Mouse (Mus musculus) hindbrain, embryonic 13.5 days (tissue): ENCODE results near the gene Eif4a1. TPM values are rescaled to one million over a fixed set of nuclear protein-coding genes. Genes with fewer than 3 reads are reported as not detected.
"Not testable (repeated sequence)": the region's sequence is repeated elsewhere in the genome, so short reads cannot be mapped to it uniquely, and the experiment has no call there.

Experiments used
- ATAC-seq: fragments of 200-750 bp; cut with Nextera tagmentation; 2 replicates; pipeline ENCODE4 v1.8.0; 2017; ENCODE audit warnings: moderate TSS enrichment; ENCODE audit not compliant: low FRiP score
- H3K27ac ChIP-seq: fragments of 300-500 bp; sonication (generic); 2 replicates; pipeline ENCODE4 v1.5.1; 2015; ENCODE audit warnings: inconsistent platforms, mild to moderate bottlenecking, moderate library complexity
- H3K27me3 ChIP-seq: fragments of 300-500 bp; sonication (generic); 2 replicates; pipeline ENCODE4 v1.6.1; 2015; ENCODE audit warnings: mild to moderate bottlenecking, inconsistent platforms
- H3K36me3 ChIP-seq: fragments of 300-500 bp; sonication (generic); 2 replicates; pipeline ENCODE4 v1.6.1; 2015; ENCODE audit warnings: mild to moderate bottlenecking, inconsistent platforms
- H3K4me1 ChIP-seq: fragments of 300-500 bp; sonication (generic); replicated peaks from 2 replicates; pipeline ENCODE4 v1.6.1; 2015; ENCODE audit warnings: inconsistent platforms
- H3K4me2 ChIP-seq: fragments of 300-500 bp; sonication (generic); 2 replicates; pipeline ENCODE4 v1.6.1; 2015; ENCODE audit warnings: inconsistent platforms, mild to moderate bottlenecking, moderate library complexity
- H3K4me3 ChIP-seq: fragments of 300-500 bp; sonication (generic); 2 replicates; pipeline ENCODE4 v1.5.1; 2015; ENCODE audit warnings: mild to moderate bottlenecking, inconsistent platforms
- H3K9ac ChIP-seq: fragments of 300-500 bp; sonication (generic); 2 replicates; pipeline ENCODE4 v1.6.1; 2015; ENCODE audit warnings: mild to moderate bottlenecking, inconsistent platforms
- H3K9me3 ChIP-seq: fragments of 300-500 bp; sonication (generic); 2 replicates; pipeline ENCODE4 v1.6.1; 2016; ENCODE audit warnings: inconsistent platforms
- WGBS: fragments of 180-500 bp; shearing (Covaris S2); methylation state at CpG from one replicate; pipeline ENCODE4 v1.1.7; 2015; 5-methylcytosine and 5-hydroxymethylcytosine counted together
- polyA plus RNA-seq: library from polyadenylated mRNA; unstranded; fragments of >200 nt; fragmentation: Nextera tagmentation; extraction: Ambion mirVana; gene quantifications from 2 replicates; pipeline ENCODE4 v1.2.1, GENCODE M21; 2015

Eif4a1 gene
- polyA plus RNA-seq, 1 experiment from 2014 or later = 528 TPM

GRCm38 (mm10) chr11:69708614-69709265, 36.5 kb upstream of the Eif4a1 start:
- Histone ChIP-seq H3K27me3 (no peaks in the 10 kb centered on the region), H3K27ac (no peak overlapping the region), H3K4me3 (no peak overlapping the region), H3K36me3 (no peaks in the 10 kb centered on the region), H3K4me1 (peaks cover 3% of the 10 kb centered on the region; the same call in 1 of the 2 replicates), H3K9me3 (no peaks in the 10 kb centered on the region), H3K4me2 (no peak overlapping the region), H3K9ac (no peak overlapping the region)
- ATAC-seq = no peak
- WGBS = 79% methylated on average over 3 of the region's 3 CpGs

GRCm38 (mm10) chr11:69707873-69708381, 35.7 kb upstream of the Eif4a1 start:
- Histone ChIP-seq H3K9me3 (no peaks in the 10 kb centered on the region), H3K4me1 (peaks cover 3% of the 10 kb centered on the region; the same call in 1 of the 2 replicates), H3K27me3 (no peaks in the 10 kb centered on the region), H3K4me2 (no peak overlapping the region), H3K36me3 (no peaks in the 10 kb centered on the region), H3K4me3 (no peak overlapping the region), H3K27ac (no peak overlapping the region), H3K9ac (no peak overlapping the region)
- ATAC-seq = no peak
- WGBS = 87% methylated on average over 4 of the region's 4 CpGs

GRCm38 (mm10) chr11:69707480-69707847, 35.2 kb upstream of the Eif4a1 start:
- H3K27ac ChIP-seq = no peak overlapping the region
- no peaks in the 10 kb centered on the region for H3K36me3 ChIP-seq
- H3K4me2 ChIP-seq = no peak overlapping the region
- H3K27me3 ChIP-seq = no peaks in the 10 kb centered on the region
- H3K9ac ChIP-seq = no peak overlapping the region
- no peak for ATAC-seq
- 80% methylated on average over 4 of the region's 4 CpGs for WGBS
- H3K9me3 ChIP-seq = no peaks in the 10 kb centered on the region
- no peak overlapping the region for H3K4me3 ChIP-seq
- H3K4me1 ChIP-seq = peaks cover 3% of the 10 kb centered on the region; the same call in 1 of the 2 replicates

- H3K27me3 ChIP-seq = no peaks in the 10 kb centered on the region
- no peaks in the 10 kb centered on the region for H3K36me3 ChIP-seq
- 49% methylated on average over 6 of the region's 6 CpGs for WGBS
- H3K27ac ChIP-seq = no peak overlapping the region
- H3K4me2 ChIP-seq = no peak overlapping the region
- H3K4me3 ChIP-seq = no peak overlapping the region
- H3K9me3 ChIP-seq = no peaks in the 10 kb centered on the region
- ATAC-seq = no peak
- H3K4me1 ChIP-seq = peaks cover 3% of the 10 kb centered on the region; the same call in 1 of the 2 replicates
- no peak overlapping the region for H3K9ac ChIP-seq
Measured at GRCm38 (mm10) chr11:69706775-69707479, 34.7 kb upstream of the Eif4a1 start.

- peaks cover under 1% of the 10 kb centered on the region; the same call in 1 of the 2 replicates for H3K4me1 ChIP-seq
- no peaks in the 10 kb centered on the region for H3K36me3 ChIP-seq
- no peak overlapping the region for H3K4me3 ChIP-seq
- no peak overlapping the region for H3K9ac ChIP-seq
- H3K4me2 ChIP-seq = no peak overlapping the region
- no peaks in the 10 kb centered on the region for H3K9me3 ChIP-seq
- ATAC-seq = no peak
- no peak overlapping the region for H3K27ac ChIP-seq
- WGBS = 50% methylated on average over 2 of the region's 2 CpGs
- H3K27me3 ChIP-seq = peaks cover 4% of the 10 kb centered on the region; the same call in 1 of the 2 replicates
Measured at GRCm38 (mm10) chr11:69704613-69705010, 32.4 kb upstream of the Eif4a1 start.

- H3K36me3 ChIP-seq = no peaks in the 10 kb centered on the region
- ATAC-seq = no peak
- H3K4me2 ChIP-seq = no peak overlapping the region
- no peak overlapping the region for H3K27ac ChIP-seq
- H3K4me1 ChIP-seq = no peaks in the 10 kb centered on the region
- no peak overlapping the region for H3K9ac ChIP-seq
- 72% methylated on average over 8 of the region's 8 CpGs for WGBS
- no peak overlapping the region for H3K4me3 ChIP-seq
- H3K27me3 ChIP-seq = peaks cover 4% of the 10 kb centered on the region; the same call in 1 of the 2 replicates
- no peaks in the 10 kb centered on the region for H3K9me3 ChIP-seq
Measured at GRCm38 (mm10) chr11:69703814-69704612, 31.8 kb upstream of the Eif4a1 start.

- not testable (repeated sequence) for H3K27me3 ChIP-seq, H3K9ac ChIP-seq
- WGBS = 69% methylated on average over 3 of the region's 3 CpGs
Measured at GRCm38 (mm10) chr11:69703381-69703780, 31.2 kb upstream of the Eif4a1 start.

GRCm38 (mm10) chr11:69702886-69703285, 30.7 kb upstream of the Eif4a1 start:
- not testable (repeated sequence) for H3K27me3 ChIP-seq, H3K27ac ChIP-seq, H3K9ac ChIP-seq, ATAC-seq, H3K4me2 ChIP-seq, H3K9me3 ChIP-seq, H3K4me3 ChIP-seq, H3K36me3 ChIP-seq, H3K4me1 ChIP-seq
- 95% methylated on average over 10 of the region's 10 CpGs for WGBS

More at GRCm38 (mm10) chr11:69703381-69703780, 31.2 kb upstream of the Eif4a1 start:
- H3K9me3 ChIP-seq, H3K4me1 ChIP-seq, H3K27ac ChIP-seq, H3K36me3 ChIP-seq, H3K4me2 ChIP-seq, ATAC-seq, H3K4me3 ChIP-seq: not testable (repeated sequence)

GRCm38 (mm10) chr11:69699595-69699994, 27.4 kb upstream of the Eif4a1 start:
- H3K9me3 ChIP-seq = no peaks in the 10 kb centered on the region
- H3K36me3 ChIP-seq = no peaks in the 10 kb centered on the region
- 79% methylated on average over 1 of the region's 1 CpGs for WGBS
- ATAC-seq = no peak
- H3K9ac ChIP-seq = no peak overlapping the region
- H3K4me3 ChIP-seq = no peak overlapping the region
- H3K27ac ChIP-seq = no peak overlapping the region
- H3K4me1 ChIP-seq = peaks cover 11% of the 10 kb centered on the region
- no peak overlapping the region for H3K4me2 ChIP-seq
- H3K27me3 ChIP-seq = peaks cover 4% of the 10 kb centered on the region; the same call in 1 of the 2 replicates

GRCm38 (mm10) chr11:69698574-69698973, 26.4 kb upstream of the Eif4a1 start:
- Histone ChIP-seq H3K36me3 (no peaks in the 10 kb centered on the region), H3K4me2 (no peak overlapping the region), H3K27ac (no peak overlapping the region), H3K9ac (no peak overlapping the region), H3K9me3 (no peaks in the 10 kb centered on the region), H3K4me1 (peaks cover 11% of the 10 kb centered on the region), H3K4me3 (no peak overlapping the region), H3K27me3 (peaks cover 4% of the 10 kb centered on the region; the same call in 1 of the 2 replicates)
- 67% methylated on average over 5 of the region's 5 CpGs for WGBS
- ATAC-seq = no peak

- peaks cover 4% of the 10 kb centered on the region; the same call in 1 of the 2 replicates for H3K27me3 ChIP-seq
- H3K9ac ChIP-seq = no peak overlapping the region
- no peak overlapping the region for H3K4me3 ChIP-seq
- WGBS = 96% methylated on average over 3 of the region's 3 CpGs
- H3K36me3 ChIP-seq = no peaks in the 10 kb centered on the region
- no peaks in the 10 kb centered on the region for H3K9me3 ChIP-seq
- H3K4me1 ChIP-seq = peaks cover 11% of the 10 kb centered on the region
- H3K27ac ChIP-seq = no peak overlapping the region
- no peak overlapping the region for H3K4me2 ChIP-seq
- no peak for ATAC-seq
Measured at GRCm38 (mm10) chr11:69697396-69697795, 25.2 kb upstream of the Eif4a1 start.
